Mouse (Mus musculus) induced T-regulatory cell, adult 2 months (primary cell): ENCODE measurements around the gene Megf11.

ENCODE experiments used
- DNase-seq: peaks from one replicate; pipeline ENCODE4 v3.0.0-alpha.2; 2012; ENCODE audit warnings: low read depth

The Megf11 gene

GRCm38 (mm10) chr9:64649892-64650291, 264.5 kb downstream of the Megf11 start:
- DNase-seq: no peak

- DNase-seq: no peak
These were observed 265.8 kb downstream of the Megf11 start for GRCm38 (mm10) chr9:64651181-64651580.

GRCm38 (mm10) chr9:64651689-64652088, 266.3 kb downstream of the Megf11 start:
- no peak for DNase-seq

- DNase-seq: no peak
These were observed 266.7 kb downstream of the Megf11 start for GRCm38 (mm10) chr9:64652138-64652537.

- no peak for DNase-seq
These were observed 267.5 kb downstream of the Megf11 start for GRCm38 (mm10) chr9:64652841-64653361.

GRCm38 (mm10) chr9:64654723-64655122, 269.3 kb downstream of the Megf11 start:
- no peak for DNase-seq

GRCm38 (mm10) chr9:64656613-64657012, 271.2 kb downstream of the Megf11 start:
- DNase-seq: no peak

GRCm38 (mm10) chr9:64660222-64660621, 274.8 kb downstream of the Megf11 start:
- no peak for DNase-seq

- no peak for DNase-seq
These were observed 279.2 kb downstream of the Megf11 start for GRCm38 (mm10) chr9:64664612-64665011.

GRCm38 (mm10) chr9:64666549-64666948, 281.1 kb downstream of the Megf11 start:
- DNase-seq: peak; percentile 49

GRCm38 (mm10) chr9:64667513-64667912, 282.1 kb downstream of the Megf11 start:
- peak; percentile 59 for DNase-seq

GRCm38 (mm10) chr9:64668001-64668400, 282.6 kb downstream of the Megf11 start:
- DNase-seq: no peak

GRCm38 (mm10) chr9:64671341-64672319, 286.2 kb downstream of the Megf11 start:
- peak; percentile 60 for DNase-seq

- no peak for DNase-seq
These were observed 301.9 kb downstream of the Megf11 start for GRCm38 (mm10) chr9:64687122-64688014.

GRCm38 (mm10) chr9:64688015-64688394, 302.6 kb downstream of the Megf11 start:
- no peak for DNase-seq

GRCm38 (mm10) chr9:64690771-64691170, 305.3 kb downstream of the Megf11 start:
- DNase-seq: no peak

GRCm38 (mm10) chr9:64691176-64691575, 305.8 kb downstream of the Megf11 start:
- DNase-seq: peak; percentile 42

GRCm38 (mm10) chr9:64693094-64693493, 307.7 kb downstream of the Megf11 start:
- DNase-seq: no peak

- DNase-seq: no peak
These were observed 309.8 kb downstream of the Megf11 start for GRCm38 (mm10) chr9:64695266-64695665.

GRCm38 (mm10) chr9:64696404-64696803, 311.0 kb downstream of the Megf11 start:
- DNase-seq: no peak

GRCm38 (mm10) chr9:64697006-64697405, 311.6 kb downstream of the Megf11 start:
- DNase-seq: no peak

GRCm38 (mm10) chr9:64697677-64698076, 312.3 kb downstream of the Megf11 start:
- DNase-seq: no peak
